Mouse (Mus musculus) B cell, adult (primary cell): ENCODE data around the gene Krtap4-1. TPM values are rescaled to one million over a fixed set of nuclear protein-coding genes. Genes with fewer than 3 reads are reported as not detected.

Experiments
- total RNA-seq: library from RNA; stranded (reverse); gene quantifications from 4 replicates; pipeline ENCODE4 v1.2.4, GENCODE M21; 2023; ENCODE audit not compliant: inconsistent age

The Krtap4-1 gene
- total RNA-seq = not detected in 4 replicates

DNA sequence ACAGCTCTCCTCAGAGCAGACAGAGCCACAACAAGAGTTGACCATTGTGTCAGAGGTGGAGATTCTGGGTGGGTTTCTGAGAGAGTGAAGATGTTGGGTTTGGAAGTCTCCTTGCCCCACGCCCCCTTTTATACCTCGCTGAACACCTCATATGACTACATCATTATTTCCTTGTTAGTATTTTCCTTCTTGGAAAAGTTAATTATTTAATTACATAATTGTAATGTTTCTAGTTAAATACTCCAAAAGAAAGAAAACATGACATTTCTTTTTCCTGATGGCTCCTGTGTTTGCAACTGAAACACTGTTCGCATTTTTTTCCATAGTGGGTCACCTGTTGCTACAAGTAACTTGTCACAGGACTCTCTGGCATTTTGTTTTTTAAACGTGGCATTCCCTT lies at the start of gene Krtap4-1:
TSS of gene Krtap4-1 (minus strand) at position 101 of the 400 bp plus-strand sequence.

GRCm38 (mm10) chr11:99665860-99666259 lies 37.8 kb upstream of the Krtap4-1 start, which contains the start of gene Krtap4-6:
Krtap4-6 (minus strand) TSS chr11:99665960.

DNA sequence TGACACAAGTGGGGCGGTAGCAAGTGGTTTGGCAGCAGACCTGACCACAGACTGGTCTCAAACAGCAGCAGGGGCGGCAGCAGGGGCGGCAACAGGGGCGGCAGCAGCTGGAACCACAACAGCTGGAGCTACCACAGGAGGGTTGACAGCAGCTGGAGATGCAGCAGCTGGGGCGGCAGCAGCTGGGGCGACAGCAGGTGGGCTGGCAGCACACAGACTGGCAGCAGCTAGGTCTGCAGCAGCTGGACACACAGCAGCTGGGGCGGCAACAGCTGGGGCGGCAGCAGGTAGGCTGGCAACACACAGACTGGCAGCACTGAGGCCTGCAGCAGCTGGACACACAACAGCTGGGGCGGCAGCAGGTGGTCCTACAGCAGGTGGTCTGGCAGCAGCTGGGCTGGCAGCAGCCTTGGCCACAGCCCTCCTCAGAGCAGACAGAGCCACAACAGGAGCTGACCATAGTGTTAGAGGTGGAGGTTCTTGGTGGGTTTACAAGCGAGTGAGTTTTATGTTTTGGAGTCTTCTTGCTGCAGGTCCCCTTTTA lies 30.5 kb upstream of the Krtap4-1 start, which contains the start of gene Gm11563:
TSS of gene Gm11563 (minus strand) at position 494 of the 544 bp plus-strand sequence.

GRCm38 (mm10) chr11:99650136-99650535 lies 22.1 kb upstream of the Krtap4-1 start, which contains the start of gene Gm11555:
Gm11555 (minus strand) TSS chr11:99650236.

GRCm38 (mm10) chr11:99643635-99644139 lies 15.6 kb upstream of the Krtap4-1 start, which contains the start of gene Krtap4-7:
Krtap4-7 (minus strand) TSS chr11:99644089.

GRCm38 (mm10) chr11:99634653-99635134 lies 6.7 kb upstream of the Krtap4-1 start, which contains the start of gene Krtap4-2:
Krtap4-2 (minus strand) TSS chr11:99635084.

GRCm38 (mm10) chr11:99620335-99620734 lies 7.7 kb downstream of the Krtap4-1 start, which contains the start of gene Gm11562:
Gm11562 (minus strand) TSS chr11:99620435.

DNA sequence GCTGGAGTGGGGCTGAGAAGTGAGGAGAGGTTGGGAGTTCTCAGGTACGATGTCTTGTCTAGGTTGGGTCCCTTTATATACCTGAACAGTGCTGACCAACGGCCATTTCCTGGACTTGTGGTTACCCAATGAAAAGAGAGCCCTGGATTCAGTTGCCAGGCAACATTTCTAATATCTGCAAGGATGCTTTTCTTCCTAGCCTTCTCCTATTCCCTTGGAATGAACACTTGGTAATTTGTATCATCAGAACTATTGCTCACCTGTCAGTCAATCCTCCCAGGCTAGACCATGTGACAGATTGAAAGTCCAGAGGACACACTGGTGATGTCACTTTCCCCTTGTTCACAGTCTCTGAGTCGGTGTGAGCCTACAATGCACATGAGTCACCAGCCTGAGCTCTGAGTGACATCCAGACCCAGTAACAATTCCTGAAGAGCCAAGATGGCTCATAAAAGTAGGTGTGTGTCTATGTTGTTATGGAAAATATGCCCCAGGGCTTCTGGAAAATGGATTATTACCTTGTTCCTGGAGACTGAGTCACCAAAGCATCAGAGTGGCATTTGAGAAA lies 13.2 kb downstream of the Krtap4-1 start, which contains the start of gene Krtap2-4:
TSS of gene Krtap2-4 (minus strand) at position 51 of the 568 bp plus-strand sequence.

GRCm38 (mm10) chr11:99610089-99610488 lies 17.9 kb downstream of the Krtap4-1 start, which contains the start of gene Gm11937:
Gm11937 (minus strand) TSS chr11:99610189.

GRCm38 (mm10) chr11:99603208-99603607 lies 24.8 kb downstream of the Krtap4-1 start, which contains the start of gene Gm11938:
Gm11938 (minus strand) TSS chr11:99603308.

GRCm38 (mm10) chr11:99597742-99598141 lies 30.3 kb downstream of the Krtap4-1 start, which contains the start of gene Krtap9-3:
Krtap9-3 (minus strand) TSS chr11:99598105.

GRCm38 (mm10) chr11:99590981-99591380 lies 37.1 kb downstream of the Krtap4-1 start, which contains the start of gene Krtap1-3:
Krtap1-3 (minus strand) TSS chr11:99591339.

GRCm38 (mm10) chr11:99583245-99583704 lies 44.8 kb downstream of the Krtap4-1 start, which contains the start of gene Krtap1-4:
Krtap1-4 (minus strand) TSS chr11:99583654.

GRCm38 (mm10) chr11:99580636-99581035 lies 47.4 kb downstream of the Krtap4-1 start, which contains the start of gene Krtap1-5:
Krtap1-5 (minus strand) TSS chr11:99581016.

Other genes with a start within 250 kb of the Krtap4-1 start
- gene Krt10, start 238.9 kb downstream of the Krtap4-1 start, total RNA-seq = 1.7 to 4.1 TPM (median 2.1 TPM) in 4 replicates
- gene Krt12, start 206.0 kb downstream of the Krtap4-1 start, total RNA-seq = not detected in 4 replicates
- not detected in 4 replicates for gene Krt20, start 190.1 kb downstream of the Krtap4-1 start, total RNA-seq
- not detected in 4 replicates for gene Krt23, start 135.1 kb downstream of the Krtap4-1 start, total RNA-seq
- gene Krt39, start 106.9 kb downstream of the Krtap4-1 start, total RNA-seq = not detected in 4 replicates
- gene Krt40, start 85.1 kb downstream of the Krtap4-1 start, total RNA-seq = not detected in 4 replicates
- not detected in 4 replicates for gene Krtap3-3, start 77.4 kb downstream of the Krtap4-1 start, total RNA-seq
- not detected in 4 replicates for gene Krtap3-2, start 71.4 kb downstream of the Krtap4-1 start, total RNA-seq
- gene Gm11939, start 68.8 kb downstream of the Krtap4-1 start, total RNA-seq = not detected in 4 replicates
- not detected in 4 replicates for gene Krtap3-1, start 61.6 kb downstream of the Krtap4-1 start, total RNA-seq
- gene Krtap1-5, start 47.2 kb downstream of the Krtap4-1 start, total RNA-seq = not detected in 4 replicates
- not detected in 4 replicates for gene Krtap1-4, start 44.6 kb downstream of the Krtap4-1 start, total RNA-seq
- gene Krtap1-3, start 36.9 kb downstream of the Krtap4-1 start, total RNA-seq = not detected in 4 replicates
- gene Krtap9-3, start 30.1 kb downstream of the Krtap4-1 start, total RNA-seq = not detected in 4 replicates
- not detected in 4 replicates for gene Gm11938, start 24.9 kb downstream of the Krtap4-1 start, total RNA-seq
- gene Gm11937, start 18.0 kb downstream of the Krtap4-1 start, total RNA-seq = not detected in 4 replicates
- gene Krtap2-4, start 13.4 kb downstream of the Krtap4-1 start, total RNA-seq = not detected in 4 replicates
- gene Gm11562, start 7.8 kb downstream of the Krtap4-1 start, total RNA-seq = not detected in 4 replicates
- not detected in 4 replicates for gene Krtap4-2, start 6.8 kb upstream of the Krtap4-1 start, total RNA-seq
- not detected in 4 replicates for gene Krtap4-7, start 15.9 kb upstream of the Krtap4-1 start, total RNA-seq
- gene Gm11555, start 22.0 kb upstream of the Krtap4-1 start, total RNA-seq = not detected in 4 replicates
- gene Gm11563, start 30.7 kb upstream of the Krtap4-1 start, total RNA-seq = not detected in 4 replicates
- not detected in 4 replicates for gene Krtap4-6, start 37.7 kb upstream of the Krtap4-1 start, total RNA-seq
- not detected in 4 replicates for gene Gm14190, start 62.5 kb upstream of the Krtap4-1 start, total RNA-seq
- not detected in 4 replicates for gene Gm14180, start 106.1 kb upstream of the Krtap4-1 start, total RNA-seq
- not detected in 4 replicates for gene Gm11595, start 144.7 kb upstream of the Krtap4-1 start, total RNA-seq
- not detected in 4 replicates for gene Krtap4-8, start 152.5 kb upstream of the Krtap4-1 start, total RNA-seq
- gene Krtap4-9, start 157.0 kb upstream of the Krtap4-1 start, total RNA-seq = not detected in 4 replicates
- not detected in 4 replicates for gene Gm11596, start 165.2 kb upstream of the Krtap4-1 start, total RNA-seq
- not detected in 4 replicates for gene Gm11569, start 170.7 kb upstream of the Krtap4-1 start, total RNA-seq
- not detected in 4 replicates for gene Gm11554, start 176.2 kb upstream of the Krtap4-1 start, total RNA-seq
- gene Krtap4-13, start 181.7 kb upstream of the Krtap4-1 start, total RNA-seq = not detected in 4 replicates
- not detected in 4 replicates for gene Gm11564, start 187.4 kb upstream of the Krtap4-1 start, total RNA-seq
- not detected in 4 replicates for gene 2300003K06Rik, start 209.8 kb upstream of the Krtap4-1 start, total RNA-seq
- not detected in 4 replicates for gene Krtap4-16, start 223.4 kb upstream of the Krtap4-1 start, total RNA-seq
- not detected in 4 replicates for gene Gm11568, start 229.7 kb upstream of the Krtap4-1 start, total RNA-seq
- gene Gm11559, start 236.2 kb upstream of the Krtap4-1 start, total RNA-seq = not detected in 4 replicates
- not detected in 4 replicates for gene Krtap9-1, start 245.2 kb upstream of the Krtap4-1 start, total RNA-seq